Mouse (Mus musculus) adrenal gland, adult 8-10 months (tissue): ENCODE results near the gene Tmem106c. TPM values are rescaled to one million over a fixed set of nuclear protein-coding genes. Genes with fewer than 3 reads are reported as not detected.

ENCODE experiments used
- DNase-seq: peaks from one replicate; pipeline ENCODE4 v3.0.0; 2022
- total RNA-seq, 4 experiments: library from RNA; stranded (reverse); gene quantifications; 2 replicates each; pipeline ENCODE4 v1.2.4; 2022

Tmem106c gene
- total RNA-seq, 4 experiments from 2014 or later, result 69.3 to 87.1 (median 77.0) TPM

DNA sequence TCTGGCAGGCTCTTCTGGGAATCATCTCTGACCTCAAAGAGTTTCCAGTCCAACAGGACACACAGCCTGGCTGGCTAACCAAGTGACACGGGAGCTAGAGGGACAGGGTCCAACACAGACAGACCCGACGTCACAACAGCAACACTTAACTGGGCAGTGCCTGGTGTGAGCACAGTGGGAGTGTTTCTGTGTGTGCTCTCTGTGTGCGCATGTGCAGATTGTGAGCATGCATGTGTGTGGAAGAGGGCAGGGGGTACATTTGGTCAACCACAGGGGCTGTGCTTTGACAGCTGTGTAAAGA is 11.2 kb upstream of the Tmem106c start:
- DNase-seq, result no peak

GRCm38 (mm10) chr15:97954671-97955070 is 9.3 kb upstream of the Tmem106c start:
- DNase-seq, result no peak

GRCm38 (mm10) chr15:97955286-97955685 is 8.7 kb upstream of the Tmem106c start:
- no peak for DNase-seq

DNA sequence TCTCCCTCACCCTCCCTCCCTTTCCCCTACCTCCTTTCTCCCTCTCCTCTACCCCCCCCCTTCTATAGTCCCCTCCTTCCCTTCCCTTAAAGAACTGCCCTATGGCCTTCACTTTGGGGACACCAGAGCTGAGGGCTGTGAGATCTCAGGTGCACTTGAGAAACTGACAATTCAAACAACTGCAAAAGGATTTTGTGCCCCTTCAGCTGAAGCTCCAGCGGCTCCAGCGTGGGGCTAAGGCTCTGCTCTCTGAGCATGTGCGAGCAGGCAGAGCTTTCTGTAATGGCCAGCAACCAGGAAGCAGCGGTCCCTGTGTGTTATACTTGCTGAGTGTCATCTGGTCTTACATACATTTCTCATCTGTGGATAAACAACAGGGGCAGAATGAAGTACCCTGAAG is 8.3 kb upstream of the Tmem106c start:
- DNase-seq, result no peak

GRCm38 (mm10) chr15:97956416-97956815 is 7.6 kb upstream of the Tmem106c start:
- DNase-seq, result no peak

DNA sequence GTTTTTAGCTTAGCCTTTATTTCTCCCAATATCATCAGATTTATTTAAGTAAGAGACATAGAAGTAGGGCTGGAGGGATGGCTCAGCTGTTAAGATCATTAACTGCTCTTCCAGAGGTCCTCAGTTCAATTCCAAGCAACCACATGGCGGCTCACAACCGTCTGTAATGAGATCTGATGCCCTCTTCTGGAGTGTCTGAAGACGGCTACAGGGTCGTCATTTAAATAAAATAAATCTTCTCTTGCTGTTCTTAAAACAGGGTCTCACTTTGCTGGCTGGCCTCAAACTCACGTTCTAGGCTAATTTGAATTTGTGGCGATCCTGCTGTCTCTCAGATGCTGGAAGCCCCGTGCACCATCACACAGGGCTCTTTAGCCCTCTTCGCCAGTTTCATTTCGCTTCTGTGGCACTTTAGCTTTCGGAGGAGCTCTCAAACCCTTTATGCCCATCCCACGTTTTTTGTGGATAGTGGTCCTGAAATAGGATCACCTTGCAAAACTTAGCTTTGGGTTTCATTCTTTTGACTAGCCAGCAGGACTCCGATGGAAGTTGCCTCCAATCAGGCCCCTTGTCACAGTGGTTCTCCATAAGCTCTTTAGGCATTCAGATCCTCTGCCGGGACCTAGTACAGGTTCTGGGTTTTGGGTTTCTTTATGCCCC is 541 bp upstream of the Tmem106c start:
- DNase-seq, result no peak

DNA sequence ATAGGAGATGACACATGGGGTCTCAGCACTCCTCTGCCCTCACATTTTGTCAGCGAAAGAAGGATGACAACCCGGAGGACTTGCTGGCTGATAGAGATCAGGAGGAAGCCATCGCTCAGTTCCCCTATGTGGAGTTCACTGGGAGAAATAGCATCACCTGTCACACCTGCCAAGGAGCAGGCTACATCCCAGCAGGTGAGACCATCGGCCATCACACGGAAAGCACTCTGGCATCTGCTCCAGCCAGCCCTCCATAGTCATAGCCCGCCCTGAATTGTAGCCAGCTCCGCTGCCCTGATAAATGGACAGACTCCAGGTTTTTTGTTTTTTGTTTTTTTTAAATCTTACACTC is 812 bp downstream of the Tmem106c start:
- no peak for DNase-seq

DNA sequence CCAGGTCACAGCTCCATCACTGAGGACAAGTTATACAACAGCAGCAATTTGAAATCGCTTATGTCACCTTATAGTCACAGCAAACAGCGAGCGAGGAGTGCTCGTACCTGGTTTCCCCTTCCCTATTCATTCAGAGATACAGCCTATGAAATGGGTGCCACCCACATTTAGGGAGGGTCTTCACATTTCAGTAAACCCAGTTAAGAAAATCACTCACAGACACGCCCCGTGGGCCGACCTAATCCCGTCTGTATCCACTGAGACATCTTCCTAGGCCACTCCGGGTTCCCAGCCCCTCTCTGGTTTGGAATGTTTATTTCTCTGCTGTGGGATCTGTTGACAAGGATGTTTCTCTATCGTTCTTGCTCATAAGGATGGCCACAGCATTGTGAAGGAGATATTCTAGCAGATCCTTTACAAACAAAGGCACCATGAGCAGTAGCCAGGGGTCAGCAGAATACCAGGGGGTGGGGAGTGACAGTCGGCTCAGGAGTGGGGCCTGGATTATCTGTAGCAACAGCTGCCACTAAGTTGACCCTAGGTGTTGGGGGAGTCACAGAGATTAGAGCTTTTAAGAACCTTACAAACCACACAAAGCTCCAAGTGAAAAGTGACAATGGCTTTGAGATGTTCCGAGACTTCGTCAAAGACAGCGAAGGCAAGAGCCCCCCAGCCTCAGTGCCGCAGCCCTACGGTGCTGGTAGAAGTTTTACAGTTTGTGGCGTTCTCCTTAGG is 1.5 kb downstream of the Tmem106c start:
- DNase-seq, result no peak

GRCm38 (mm10) chr15:97970299-97970698 is 6.3 kb downstream of the Tmem106c start:
- no peak for DNase-seq

- no peak for DNase-seq
Observed at GRCm38 (mm10) chr15:97972580-97972979, 8.6 kb downstream of the Tmem106c start.

DNA sequence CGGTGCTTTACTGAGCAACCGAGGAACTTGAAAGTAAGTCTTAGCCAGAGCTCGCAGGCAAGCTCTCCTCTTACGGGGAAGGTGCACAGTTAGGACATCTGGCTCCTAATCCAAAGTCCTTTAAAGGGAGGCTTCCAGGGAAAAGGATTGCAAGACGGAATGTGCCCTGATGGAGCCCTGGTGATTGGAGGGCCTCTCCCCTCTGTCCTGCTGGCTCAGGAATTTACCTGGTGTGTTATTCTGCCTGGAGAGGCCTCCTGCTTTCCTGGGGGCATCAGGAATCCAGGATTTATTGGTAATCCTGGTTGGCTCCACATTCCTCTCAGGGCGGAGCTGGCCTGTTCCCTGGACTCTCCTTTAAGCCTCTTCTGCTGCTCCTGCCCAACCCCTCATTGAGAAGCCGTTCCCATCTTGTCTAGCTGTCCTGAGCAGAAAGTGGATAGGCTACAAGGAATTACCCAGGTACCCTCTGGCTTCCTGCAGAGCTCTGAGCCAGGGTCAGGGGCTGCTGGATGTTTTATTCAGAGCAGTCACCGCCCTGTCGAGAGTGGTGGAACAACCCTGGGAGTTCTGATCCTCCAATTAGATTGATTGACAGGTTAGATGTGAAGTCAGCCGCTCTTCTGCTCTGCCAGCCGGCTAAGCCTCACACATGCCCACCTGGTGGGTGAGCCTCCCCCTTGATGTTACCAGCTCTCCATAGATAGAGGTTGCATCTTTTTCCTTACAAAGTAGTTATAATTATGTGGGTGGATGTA is 9.4 kb downstream of the Tmem106c start:
- no peak for DNase-seq

DNA sequence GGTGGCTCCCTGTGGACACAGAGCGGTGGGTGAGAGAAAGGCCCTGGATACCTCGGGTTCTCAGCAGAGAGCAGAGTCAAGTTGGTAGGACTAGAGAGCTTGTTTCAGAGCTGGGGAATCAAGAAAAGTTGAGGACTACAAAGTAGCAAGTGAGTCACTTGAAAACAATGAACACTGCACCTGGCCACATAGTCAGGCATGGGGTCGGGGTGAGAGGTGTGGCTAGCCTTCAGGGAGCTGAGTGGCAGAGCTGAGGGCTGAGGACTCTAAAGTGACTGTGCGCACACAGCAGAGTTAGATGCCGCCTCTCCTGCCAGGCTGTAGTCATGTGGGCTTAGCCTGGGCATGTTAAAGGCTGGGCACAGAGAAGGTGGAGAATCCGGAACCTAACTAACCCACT is 17.6 kb downstream of the Tmem106c start:
- DNase-seq, result no peak

- no peak for DNase-seq
Observed at GRCm38 (mm10) chr15:97989544-97989943, 25.5 kb downstream of the Tmem106c start.

DNA sequence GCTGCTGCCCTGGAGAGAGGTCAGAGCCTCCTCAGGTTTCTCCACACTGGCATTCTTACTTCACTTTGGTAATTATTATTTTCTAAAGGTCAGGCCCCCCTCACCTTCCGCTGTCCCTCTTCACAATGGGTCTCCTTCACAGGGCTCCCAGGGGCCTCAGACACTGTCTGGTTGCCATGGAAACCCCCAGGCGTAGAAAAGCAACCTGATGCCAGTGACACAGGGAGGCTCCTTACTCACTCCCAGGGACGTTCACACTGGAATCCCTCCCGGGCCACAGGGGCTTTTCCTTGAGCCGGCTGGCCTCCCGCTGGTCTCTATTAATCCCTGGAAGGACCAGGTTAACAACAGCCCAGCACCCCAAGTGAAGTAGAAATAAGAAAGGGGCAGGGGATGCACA is 26.1 kb downstream of the Tmem106c start:
- DNase-seq, result no peak

DNA sequence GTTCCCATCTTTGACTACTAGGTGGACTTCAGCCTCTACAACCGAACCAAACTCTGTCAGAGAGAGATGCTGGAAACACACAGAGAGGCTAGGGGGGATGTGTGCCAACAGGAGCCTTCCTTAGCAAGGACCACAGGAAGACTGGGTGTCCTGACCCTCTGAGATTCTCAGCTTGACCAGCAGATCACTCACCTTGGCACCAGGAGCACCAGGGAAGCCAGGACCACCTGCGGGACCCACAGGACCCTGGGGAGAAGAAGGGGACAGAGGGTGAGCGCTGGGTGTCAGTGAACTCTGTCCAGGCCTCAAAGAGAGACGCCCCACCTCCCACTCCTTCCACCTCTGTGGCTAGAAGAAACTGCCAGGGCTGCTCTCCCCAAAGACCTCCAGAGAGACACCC is 26.7 kb downstream of the Tmem106c start:
- no peak for DNase-seq

- DNase-seq, result no peak
Observed at GRCm38 (mm10) chr15:97991285-97991895, 27.4 kb downstream of the Tmem106c start.

DNA sequence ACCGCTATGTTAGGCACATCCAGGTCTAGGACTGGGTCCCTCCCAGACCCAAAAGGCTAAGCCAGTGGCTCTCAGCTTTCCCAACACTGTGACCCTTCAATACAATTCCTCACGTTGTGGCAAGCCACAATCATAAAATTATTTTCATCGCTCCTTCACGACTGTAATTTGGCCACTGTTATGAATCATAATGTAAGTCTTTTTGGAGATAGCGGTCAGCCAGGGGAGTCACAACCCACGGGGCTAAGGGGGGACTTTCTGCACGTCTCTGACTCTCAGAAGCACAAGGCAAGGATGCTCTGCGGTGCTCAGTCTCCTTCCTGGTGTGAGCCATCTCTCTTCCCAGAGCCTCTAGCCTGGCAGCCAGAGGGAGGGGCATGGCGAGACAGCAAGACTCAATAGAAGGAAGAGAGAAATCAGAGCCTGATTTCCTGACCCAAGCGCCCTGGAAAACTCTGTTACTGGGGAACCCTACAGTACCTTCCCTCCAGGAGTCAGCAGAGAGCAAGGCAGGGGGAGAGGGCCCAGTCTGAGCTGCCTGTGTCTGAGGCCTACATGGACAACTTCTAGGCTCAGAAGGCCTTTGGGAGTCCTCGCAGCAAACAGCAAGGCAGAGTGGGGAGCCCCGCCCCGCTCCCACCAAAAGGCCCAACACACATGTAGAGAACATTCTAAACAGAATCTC is 28.2 kb downstream of the Tmem106c start:
- DNase-seq, result no peak

DNA sequence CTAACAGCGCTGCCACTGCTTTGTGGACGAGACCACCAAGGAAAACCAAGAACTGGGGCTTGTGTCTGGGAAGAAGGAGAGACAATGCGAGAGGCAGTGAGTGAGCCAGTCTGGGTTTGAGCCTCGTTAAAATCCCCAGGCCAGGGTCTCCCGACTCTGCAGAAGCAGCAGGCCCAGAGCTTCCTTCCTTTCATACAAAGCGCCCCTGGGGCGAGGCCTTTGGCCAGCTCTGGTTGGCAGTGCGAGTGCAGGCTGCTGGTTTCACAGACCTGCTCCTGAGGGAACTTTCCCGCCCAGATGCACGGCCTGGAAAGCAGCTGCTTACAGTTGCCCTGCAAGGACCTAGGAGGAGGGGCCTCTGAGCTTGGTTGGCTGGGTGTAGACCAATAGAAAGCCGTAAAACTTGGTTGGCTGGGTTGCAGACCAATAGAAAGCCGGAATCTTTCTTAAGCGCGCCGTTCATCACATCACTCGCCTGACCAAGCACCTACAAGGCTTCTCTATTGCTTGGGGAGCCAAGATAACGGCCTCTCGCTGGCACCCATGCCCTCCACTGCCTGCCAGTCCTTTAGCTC is 28.8 kb downstream of the Tmem106c start:
- peak; percentile 55 for DNase-seq

DNA sequence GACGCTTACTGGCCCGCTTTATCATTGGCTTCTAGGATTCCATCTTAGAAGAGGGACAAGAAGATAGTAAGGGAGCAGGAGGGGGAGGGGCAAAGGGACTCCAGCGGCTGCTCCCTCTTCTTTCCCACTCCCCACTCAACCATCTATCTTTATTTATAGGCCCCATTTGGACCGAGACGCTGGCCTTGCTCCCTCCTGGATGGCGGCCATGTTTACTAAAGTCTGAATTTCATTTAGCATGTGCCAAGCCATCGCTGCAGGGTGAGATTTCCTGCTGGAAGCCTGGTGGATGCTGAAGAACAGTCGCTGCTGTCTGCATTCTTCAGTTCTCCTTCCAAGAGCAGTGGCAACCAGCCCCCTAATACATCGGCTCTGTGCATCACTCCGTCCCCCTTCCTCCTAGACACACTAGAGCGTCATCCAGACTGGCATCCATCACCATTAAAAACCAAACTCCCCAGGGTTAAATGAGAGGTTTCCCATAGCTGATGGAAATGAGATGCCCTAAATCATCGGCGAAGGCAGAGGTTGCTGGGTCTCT is 32.8 kb downstream of the Tmem106c start:
- DNase-seq, result no peak

GRCm38 (mm10) chr15:97999546-97999945 is 35.5 kb downstream of the Tmem106c start:
- no peak for DNase-seq

GRCm38 (mm10) chr15:97999991-98000390 is 36.0 kb downstream of the Tmem106c start:
- DNase-seq, result no peak
